Mouse (Mus musculus): Measurements from ENCODE around the gene Tmem117.

- TF ChIP-seq POLR2A (IDR thresholded peaks at IDR 0.05; ENCODE audit: borderline replicate concordance, extremely low read depth, low read depth, low read length) (no peak), CTCF (IDR thresholded peaks at IDR 0.05; ENCODE audit: insufficient read depth, low read length) (no peak)
Observed at GRCm38 (mm10) chr15:94770832-94771578, 142.0 kb downstream of the Tmem117 start.
